Mouse (Mus musculus): ENCODE results near the gene Tmem255b. TPM values are rescaled to one million over a fixed set of nuclear protein-coding genes. Genes with fewer than 3 reads are reported as not detected.

Gene Tmem255b
- polyA plus RNA-seq, 1 experiment = 11.0 TPM

DNA sequence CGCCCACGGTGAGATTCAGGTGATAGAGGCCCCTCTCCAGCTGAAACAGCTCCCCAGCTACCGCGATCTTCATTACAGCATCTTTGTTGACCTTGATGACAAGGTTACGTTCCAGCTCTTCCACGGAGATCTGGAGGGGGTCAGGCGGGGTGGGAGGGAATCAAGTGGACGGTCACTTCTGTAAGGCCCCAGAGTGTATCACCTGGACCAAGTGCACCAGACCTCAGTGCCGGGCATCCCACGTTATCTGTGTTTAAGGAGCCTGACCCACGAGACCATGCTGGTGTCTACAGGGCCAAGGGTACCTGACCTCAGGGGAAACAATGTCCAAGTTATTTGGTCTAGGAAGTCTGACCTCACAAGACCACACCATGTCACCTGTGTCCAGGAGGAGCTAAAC lies 36.5 kb downstream of the Tmem255b start:
- TF ChIP-seq CTCF (IDR thresholded peaks at IDR 0.05; ENCODE audit: extremely low read depth, insufficient read length, insufficient replicate concordance, low read depth, low read length) = no peak
- TF ChIP-seq POLR2A (IDR thresholded peaks at IDR 0.05; ENCODE audit: low read depth, low read length) = no peak
- WGBS = 86% methylated on average over 11 of the region's 11 CpGs
- Histone ChIP-seq H3K4me3 (ENCODE audit: low read depth, low read length) (no peak overlapping the region), H3K27me3 (ENCODE audit: control insufficient read depth, insufficient read depth, low read length) (no peaks in the 10 kb centered on the region), H3K36me3 (ENCODE audit: control insufficient read depth, insufficient read depth, low read length) (peaks cover 36% of the 10 kb centered on the region), H3K27ac (ENCODE audit: insufficient read depth, low read depth, low read length) (no peak overlapping the region), H3K4me1 (ENCODE audit: control insufficient read depth, insufficient read depth, insufficient read length, low read length) (no peaks in the 10 kb centered on the region)

GRCm38 (mm10) chr8:13472284-13472683 lies 37.3 kb downstream of the Tmem255b start:
- Histone ChIP-seq H3K27me3 (ENCODE audit: control insufficient read depth, insufficient read depth, low read length) (no peaks in the 10 kb centered on the region), H3K4me1 (ENCODE audit: control insufficient read depth, insufficient read depth, insufficient read length, low read length) (no peaks in the 10 kb centered on the region), H3K36me3 (ENCODE audit: control insufficient read depth, insufficient read depth, low read length) (peaks cover 41% of the 10 kb centered on the region), H3K27ac (ENCODE audit: insufficient read depth, low read depth, low read length) (no peak overlapping the region), H3K4me3 (ENCODE audit: low read depth, low read length) (no peak overlapping the region)
- WGBS = 53% methylated on average over 7 of the region's 7 CpGs
- TF ChIP-seq POLR2A (IDR thresholded peaks at IDR 0.05; ENCODE audit: low read depth, low read length) (no peak), CTCF (IDR thresholded peaks at IDR 0.05; ENCODE audit: extremely low read depth, insufficient read length, insufficient replicate concordance, low read depth, low read length) (no peak)

- H3K4me1 ChIP-seq (ENCODE audit: control insufficient read depth, insufficient read depth, insufficient read length, low read length) = no peaks in the 10 kb centered on the region
- peak; percentile 26; the same call in 1 of the 2 replicates for TF ChIP-seq CTCF (IDR thresholded peaks at IDR 0.05; ENCODE audit: extremely low read depth, insufficient read length, insufficient replicate concordance, low read depth, low read length)
- no peak for TF ChIP-seq POLR2A (IDR thresholded peaks at IDR 0.05; ENCODE audit: low read depth, low read length)
- no peak overlapping the region for H3K4me3 ChIP-seq (ENCODE audit: low read depth, low read length)
- no peaks in the 10 kb centered on the region for H3K27me3 ChIP-seq (ENCODE audit: control insufficient read depth, insufficient read depth, low read length)
- peaks cover 36% of the 10 kb centered on the region for H3K36me3 ChIP-seq (ENCODE audit: control insufficient read depth, insufficient read depth, low read length)
- H3K27ac ChIP-seq (ENCODE audit: insufficient read depth, low read depth, low read length) = no peak overlapping the region
- WGBS = 73% methylated on average over 9 of the region's 9 CpGs
Observed at GRCm38 (mm10) chr8:13475892-13476291, 40.9 kb downstream of the Tmem255b start.

DNA sequence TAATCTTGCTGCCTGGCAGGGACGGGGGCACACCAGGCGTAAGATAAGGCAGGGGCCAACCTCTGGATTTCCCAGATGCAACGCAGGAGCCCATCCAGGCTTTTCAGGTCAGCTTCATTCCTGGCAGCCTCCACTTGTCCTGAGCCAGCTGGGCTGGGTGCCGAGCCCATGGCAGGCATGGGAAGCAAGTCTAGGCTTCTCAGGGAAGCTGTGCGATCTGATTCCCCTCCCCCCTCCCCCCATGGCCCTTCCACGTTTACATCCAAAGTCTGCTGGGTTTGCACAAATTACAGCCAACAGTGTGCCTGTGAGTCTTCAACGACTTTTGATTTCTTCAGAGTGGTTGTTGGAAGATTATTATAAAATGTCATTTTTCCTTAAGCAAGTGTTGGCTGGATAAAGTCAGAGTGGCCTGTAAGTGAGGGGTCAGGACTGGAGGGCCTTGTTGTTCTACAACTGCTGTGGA lies 46.1 kb downstream of the Tmem255b start:
- WGBS = 67% methylated on average over 7 of the region's 7 CpGs
- H3K4me1 ChIP-seq (ENCODE audit: control insufficient read depth, insufficient read depth, insufficient read length, low read length) = peaks cover 12% of the 10 kb centered on the region; the same call in 1 of the 2 replicates
- H3K27ac ChIP-seq (ENCODE audit: insufficient read depth, low read depth, low read length) = no peak overlapping the region
- TF ChIP-seq POLR2A (IDR thresholded peaks at IDR 0.05; ENCODE audit: low read depth, low read length) (no peak), CTCF (IDR thresholded peaks at IDR 0.05; ENCODE audit: extremely low read depth, insufficient read length, insufficient replicate concordance, low read depth, low read length) (no peak)
- no peaks in the 10 kb centered on the region for H3K27me3 ChIP-seq (ENCODE audit: control insufficient read depth, insufficient read depth, low read length)
- peaks cover 17% of the 10 kb centered on the region for H3K36me3 ChIP-seq (ENCODE audit: control insufficient read depth, insufficient read depth, low read length)
- H3K4me3 ChIP-seq (ENCODE audit: low read depth, low read length) = no peak overlapping the region

DNA sequence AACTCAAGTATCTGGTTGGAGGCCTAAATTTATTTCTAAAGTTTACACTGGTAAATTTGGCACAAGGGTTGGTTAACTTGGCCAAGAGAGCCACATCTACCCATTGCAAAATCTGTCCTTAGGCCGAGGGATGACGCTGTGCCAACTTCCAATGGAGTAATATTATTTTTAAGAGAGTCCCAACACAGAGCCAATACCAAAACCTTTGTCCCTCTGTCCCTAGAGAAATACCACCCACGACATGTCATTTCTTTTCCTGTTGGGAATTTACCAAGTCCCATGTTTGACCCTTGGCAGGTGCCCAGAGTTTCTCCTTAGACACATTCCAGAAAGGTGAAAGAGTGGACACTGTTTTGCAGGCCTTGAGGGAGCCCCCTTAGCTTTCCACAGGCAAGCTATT lies 46.6 kb downstream of the Tmem255b start:
- WGBS = 67% methylated on average over 3 of the region's 3 CpGs
- Histone ChIP-seq H3K27ac (ENCODE audit: insufficient read depth, low read depth, low read length) (no peak overlapping the region), H3K4me3 (ENCODE audit: low read depth, low read length) (no peak overlapping the region), H3K4me1 (ENCODE audit: control insufficient read depth, insufficient read depth, insufficient read length, low read length) (peaks cover 12% of the 10 kb centered on the region; the same call in 1 of the 2 replicates), H3K36me3 (ENCODE audit: control insufficient read depth, insufficient read depth, low read length) (peaks cover 14% of the 10 kb centered on the region), H3K27me3 (ENCODE audit: control insufficient read depth, insufficient read depth, low read length) (no peaks in the 10 kb centered on the region)
- no peak for TF ChIP-seq POLR2A (IDR thresholded peaks at IDR 0.05; ENCODE audit: low read depth, low read length)
- TF ChIP-seq CTCF (IDR thresholded peaks at IDR 0.05; ENCODE audit: extremely low read depth, insufficient read length, insufficient replicate concordance, low read depth, low read length) = no peak

GRCm38 (mm10) chr8:13482101-13482801 lies 47.3 kb downstream of the Tmem255b start:
- no peak for TF ChIP-seq CTCF (IDR thresholded peaks at IDR 0.05; ENCODE audit: extremely low read depth, insufficient read length, insufficient replicate concordance, low read depth, low read length)
- no peak for TF ChIP-seq POLR2A (IDR thresholded peaks at IDR 0.05; ENCODE audit: low read depth, low read length)
- Histone ChIP-seq H3K4me1 (ENCODE audit: control insufficient read depth, insufficient read depth, insufficient read length, low read length) (peaks cover 12% of the 10 kb centered on the region; the same call in 1 of the 2 replicates), H3K27me3 (ENCODE audit: control insufficient read depth, insufficient read depth, low read length) (no peaks in the 10 kb centered on the region), H3K4me3 (ENCODE audit: low read depth, low read length) (no peak overlapping the region), H3K27ac (ENCODE audit: insufficient read depth, low read depth, low read length) (no peak overlapping the region), H3K36me3 (ENCODE audit: control insufficient read depth, insufficient read depth, low read length) (peaks cover 9% of the 10 kb centered on the region)
- 75% methylated on average over 2 of the region's 2 CpGs for WGBS

- no peak for TF ChIP-seq POLR2A (IDR thresholded peaks at IDR 0.05; ENCODE audit: low read depth, low read length)
- no peak for TF ChIP-seq CTCF (IDR thresholded peaks at IDR 0.05; ENCODE audit: extremely low read depth, insufficient read length, insufficient replicate concordance, low read depth, low read length)
- H3K27me3 ChIP-seq (ENCODE audit: control insufficient read depth, insufficient read depth, low read length) = no peaks in the 10 kb centered on the region
- H3K4me1 ChIP-seq (ENCODE audit: control insufficient read depth, insufficient read depth, insufficient read length, low read length) = peaks cover 12% of the 10 kb centered on the region; the same call in 1 of the 2 replicates
- peaks cover 7% of the 10 kb centered on the region; the same call in 1 of the 2 replicates for H3K36me3 ChIP-seq (ENCODE audit: control insufficient read depth, insufficient read depth, low read length)
- H3K4me3 ChIP-seq (ENCODE audit: low read depth, low read length) = no peak overlapping the region
- no peak overlapping the region for H3K27ac ChIP-seq (ENCODE audit: insufficient read depth, low read depth, low read length)
- 86% methylated on average over 5 of the region's 5 CpGs for WGBS
Observed at GRCm38 (mm10) chr8:13483191-13483590, 48.2 kb downstream of the Tmem255b start.

Data from small intestine, adult 2 months (tissue).